In the genomic region with DNA sequence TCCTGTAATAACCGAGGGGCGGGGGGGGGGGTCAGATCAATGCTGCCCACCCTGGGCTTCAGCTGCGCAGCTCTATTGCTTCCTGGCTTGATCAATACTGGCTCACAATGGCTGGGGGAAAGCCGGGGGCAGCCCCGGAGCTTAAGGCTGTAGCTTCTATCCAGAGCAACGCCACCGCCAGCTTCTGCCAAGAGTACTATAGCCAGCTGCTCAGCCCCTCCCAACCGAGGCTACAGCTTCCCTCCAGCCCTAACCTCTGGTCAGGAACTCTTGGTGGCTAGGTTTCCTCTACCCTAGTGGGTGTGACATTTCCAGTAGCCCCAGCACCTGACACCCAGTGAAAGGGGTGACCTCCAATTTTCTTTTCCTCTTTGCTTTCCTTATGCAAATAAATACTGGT, we compare ENCODE assay signal across 8 mouse cellular contexts. TPM values are rescaled to one million over a fixed set of nuclear protein-coding genes. Genes with fewer than 3 reads are reported as not detected.
DNase-seq lines count a peak whose midpoint lies in the region; ATAC-seq and TF ChIP-seq lines count a peak whose summit lies in the region.

No protein-coding gene starts in this region.

- no peaks in the 10 kb centered on the region for H3K27me3 ChIP-seq in E14TG2a.4 (ENCODE audit: insufficient read depth, low read length)
- peaks cover 23% of the 10 kb centered on the region for H3K27me3 ChIP-seq in intestine, embryonic 14.5 days (replicated peaks; ENCODE audit: control insufficient read depth, insufficient read depth, low read length)

- no peaks in the 10 kb centered on the region for H3K9me3 ChIP-seq in E14TG2a.4 (ENCODE audit: low read length)
- no peaks in the 10 kb centered on the region for H3K9me3 ChIP-seq in intestine, embryonic 14.5 days (ENCODE audit: control insufficient read depth, low read length)

- 0 out of 2 replicates have a peak, but pooled peaks have one; percentile 15 for ATAC-seq in intestine, embryonic 14.5 days (replicated peaks; ENCODE audit: low FRiP score, low TSS enrichment, low read depth)
- no peak for ATAC-seq in erythroblast, adult 5-6 weeks (replicated peaks; ENCODE audit: low FRiP score, poor library complexity, severe bottlenecking)

- no peak for TF ChIP-seq CTCF in E14TG2a.4 (conservative IDR thresholded peaks at IDR 0.05; ENCODE audit: low read length)

- 2% methylated on average over 8 of the region's 8 CpGs for WGBS in intestine, embryonic 14.5 days

- H3K4me1 ChIP-seq in E14TG2a.4 (replicated peaks; ENCODE audit: low read depth, low read length), result peaks cover 84% of the 10 kb centered on the region
- peaks cover 21% of the 10 kb centered on the region for H3K4me1 ChIP-seq in intestine, embryonic 14.5 days (replicated peaks; ENCODE audit: control insufficient read depth, insufficient read depth, low read length)

- peak overlapping the region; percentile 96 for H3K4me2 ChIP-seq in intestine, embryonic 14.5 days (ENCODE audit: low read length)

- DNase-seq in embryo, embryonic 11 days, result peak; percentile 70
- no peak for DNase-seq in intestine, embryonic 14.5 days (ENCODE audit: low spot score)
- peak; percentile 58 for DNase-seq in mesoderm, embryonic 11.5 days (ENCODE audit: low read depth, low spot score)
- no peak for DNase-seq in gastrocnemius, adult 18-20 months (ENCODE audit: low spot score)
- DNase-seq in right cerebral cortex, adult 2 months (ENCODE audit: low spot score in 2 of 2), result no peak
- DNase-seq in right cerebral cortex, adult 18-20 months, result no peak

- peak overlapping the region; percentile 79 for H3K4me3 ChIP-seq in E14TG2a.4 (replicated peaks; ENCODE audit: low read length)
- H3K4me3 ChIP-seq in intestine, embryonic 14.5 days (ENCODE audit: low read depth, low read length), result peak overlapping the region; percentile 49; the same call in 1 of the 2 replicates

- H3K36me3 ChIP-seq in E14TG2a.4 (ENCODE audit: insufficient read depth, low read length), result peaks cover 10% of the 10 kb centered on the region; the same call in 1 of the 2 replicates
- no peaks in the 10 kb centered on the region for H3K36me3 ChIP-seq in intestine, embryonic 14.5 days (ENCODE audit: control insufficient read depth, insufficient read depth, low read length)

- no peak overlapping the region for H3K9ac ChIP-seq in intestine, embryonic 14.5 days (ENCODE audit: low read length)

- H3K27ac ChIP-seq in intestine, embryonic 14.5 days (ENCODE audit: low read depth), result no peak overlapping the region

RNA-seq across cellular contexts. Expression of gene Sall1, which starts 36.8 kb away (rescaled TPM):
- polyA plus RNA-seq in intestine, embryonic 14.5 days (2014; fragmentation: Nextera tagmentation; extraction: Ambion mirVana), result 2.8 and 3.3 TPM in 2 replicates
- 0.21 TPM in 1 of 2 replicates, not detected in the other for total RNA-seq in erythroblast, adult 5-6 weeks (2015; ENCODE audit: low replicate concordance)
- not detected in 2 replicates for total RNA-seq in erythroblast, adult 5-6 weeks (2017; ENCODE audit: low replicate concordance)
- not detected for total RNA-seq in gastrocnemius, adult 18-20 months (2021)

Comparison
In these comparisons a context has a peak if more than half of its experiments do, and no peak if none do; other contexts are left out.
1. DNase-seq: peak in embryo, embryonic 11 days (single experiment) and mesoderm, embryonic 11.5 days (single experiment); none in intestine, embryonic 14.5 days (single experiment), gastrocnemius, adult 18-20 months (single experiment), right cerebral cortex, adult 2 months (0 of 2) and right cerebral cortex, adult 18-20 months (single experiment).